Mouse (Mus musculus): Measurements from ENCODE around the gene Dapk3. TPM values are rescaled to one million over a fixed set of nuclear protein-coding genes. Genes with fewer than 3 reads are reported as not detected.

The Dapk3 gene
- total RNA-seq, 2 experiments from 2014 or later, result 5.0 to 6.4 TPM

- peak; percentile 77 for ATAC-seq (replicated peaks; ENCODE audit: low FRiP score, poor library complexity, severe bottlenecking)
Observed at GRCm38 (mm10) chr10:81232580-81233225, 49.9 kb downstream of the Dapk3 start, which contains the start of gene Zfr2. Gene Zfr2 (plus strand): TSS chr10:81233155.

DNA sequence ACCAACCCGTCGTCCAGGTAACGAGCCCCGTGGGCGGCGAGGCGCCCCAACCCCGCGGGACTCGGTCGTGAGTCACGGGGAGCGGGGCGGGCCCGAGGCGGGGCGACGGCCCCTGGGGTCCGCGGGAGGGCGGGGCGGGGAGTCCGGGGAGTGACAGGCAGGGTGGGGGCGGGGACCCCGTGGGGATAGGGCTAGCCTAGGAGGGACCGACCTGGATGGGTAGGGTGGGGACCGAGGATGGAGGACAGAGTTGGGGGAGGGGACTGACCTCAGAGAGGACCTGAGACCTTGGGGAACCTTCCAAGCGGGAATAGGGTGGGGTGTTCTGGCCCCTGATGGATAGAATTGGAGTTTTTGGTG, 50.4 kb downstream of the Dapk3 start:
- no peak for ATAC-seq (replicated peaks; ENCODE audit: low FRiP score, poor library complexity, severe bottlenecking)

DNA sequence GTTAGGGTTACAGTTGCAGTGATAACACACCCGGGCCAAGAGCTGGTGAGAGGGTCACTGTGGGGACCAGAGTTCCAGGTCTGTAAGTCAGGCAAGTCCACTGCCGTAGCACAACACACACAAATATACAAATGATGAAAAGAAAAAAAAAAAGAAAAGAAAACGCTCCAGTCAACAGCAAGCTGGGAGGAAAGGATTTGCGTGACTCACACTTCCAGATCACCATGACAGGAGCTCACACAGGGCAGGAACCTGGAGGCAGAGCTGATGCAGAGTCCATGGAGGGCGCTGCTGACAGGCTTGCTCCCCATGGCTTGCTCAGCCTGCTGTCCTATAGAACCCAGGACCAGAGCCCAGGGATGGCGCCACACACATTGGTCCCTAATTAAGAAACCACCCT, 51.4 kb downstream of the Dapk3 start:
- ATAC-seq (replicated peaks; ENCODE audit: low FRiP score, poor library complexity, severe bottlenecking), result no peak

- ATAC-seq (replicated peaks; ENCODE audit: low FRiP score, poor library complexity, severe bottlenecking), result no peak
Observed at GRCm38 (mm10) chr10:81236471-81237268, 53.9 kb downstream of the Dapk3 start.

DNA sequence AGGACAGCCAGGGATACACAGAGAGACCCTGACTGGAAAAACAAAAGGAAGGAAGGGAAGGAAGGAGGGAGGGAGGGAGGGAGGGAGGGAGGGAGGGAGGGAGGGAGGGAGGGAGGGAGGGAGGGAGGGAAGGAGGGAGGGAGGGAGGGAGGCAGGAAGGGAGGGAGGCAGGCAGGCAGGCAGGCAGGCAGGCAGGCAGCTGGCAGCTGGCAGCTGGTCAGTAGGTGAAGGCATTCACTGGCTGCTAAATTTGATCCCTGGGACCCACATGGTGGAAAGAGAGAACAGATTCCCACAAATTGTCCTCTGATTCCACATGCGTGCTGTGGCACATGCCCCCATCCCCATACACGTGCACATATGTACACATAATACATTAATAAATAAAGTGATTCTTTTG, 55.8 kb downstream of the Dapk3 start:
- ATAC-seq (replicated peaks; ENCODE audit: low FRiP score, poor library complexity, severe bottlenecking), result no peak

DNA sequence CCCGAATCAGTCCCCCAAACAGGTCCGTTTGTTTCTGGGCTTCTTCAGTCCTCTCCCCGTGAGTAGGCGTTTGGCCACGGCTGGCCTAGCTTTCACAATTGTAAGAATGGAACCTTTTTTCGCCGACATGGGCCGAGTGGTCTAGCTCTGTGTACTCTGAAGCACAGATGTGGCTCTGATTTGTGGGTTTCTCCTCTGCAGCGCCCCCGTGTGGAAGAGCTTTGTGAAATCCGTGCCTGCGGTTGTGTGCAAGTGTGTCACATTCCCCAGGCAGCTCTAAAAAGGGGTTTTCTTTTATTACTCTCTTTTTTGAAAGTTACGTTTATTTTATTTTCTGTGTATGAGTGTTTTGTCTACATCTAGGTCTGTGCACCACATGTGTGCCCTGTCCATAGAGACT, 58.1 kb downstream of the Dapk3 start:
- ATAC-seq (replicated peaks; ENCODE audit: low FRiP score, poor library complexity, severe bottlenecking), result no peak

GRCm38 (mm10) chr10:81242021-81242420, 59.2 kb downstream of the Dapk3 start:
- ATAC-seq (replicated peaks; ENCODE audit: low FRiP score, poor library complexity, severe bottlenecking), result no peak

Other genes with a start within 250 kb of the Dapk3 start
- gene Gng7, start 168.1 kb upstream of the Dapk3 start, total RNA-seq (2015; ENCODE audit: low replicate concordance), result not detected in 2 replicates
- gene Gng7, start 168.1 kb upstream of the Dapk3 start, total RNA-seq (2017; ENCODE audit: low replicate concordance), result 0.38 and 0.90 TPM in 2 replicates
- gene Diras1, start 157.3 kb upstream of the Dapk3 start, total RNA-seq (2015; ENCODE audit: low replicate concordance), result not detected in 2 replicates
- not detected in 2 replicates for gene Diras1, start 157.3 kb upstream of the Dapk3 start, total RNA-seq (2017; ENCODE audit: low replicate concordance)
- gene Slc39a3, start 145.6 kb upstream of the Dapk3 start, total RNA-seq (2015; ENCODE audit: low replicate concordance), result 4.3 and 7.1 TPM in 2 replicates
- gene Slc39a3, start 145.6 kb upstream of the Dapk3 start, total RNA-seq (2017; ENCODE audit: low replicate concordance), result 1.2 and 4.2 TPM in 2 replicates
- gene Sgta, start 122.8 kb upstream of the Dapk3 start, total RNA-seq (2015; ENCODE audit: low replicate concordance), result 13.0 and 22.2 TPM in 2 replicates
- gene Sgta, start 122.8 kb upstream of the Dapk3 start, total RNA-seq (2017; ENCODE audit: low replicate concordance), result 13.8 and 16.6 TPM in 2 replicates
- gene Thop1, start 113.0 kb upstream of the Dapk3 start, total RNA-seq (2015; ENCODE audit: low replicate concordance), result 2.9 and 4.3 TPM in 2 replicates
- gene Thop1, start 113.0 kb upstream of the Dapk3 start, total RNA-seq (2017; ENCODE audit: low replicate concordance), result 3.2 and 22.8 TPM in 2 replicates
- gene Creb3l3, start 84.1 kb upstream of the Dapk3 start, total RNA-seq (2015; ENCODE audit: low replicate concordance), result not detected in 2 replicates
- not detected in 2 replicates for gene Creb3l3, start 84.1 kb upstream of the Dapk3 start, total RNA-seq (2017; ENCODE audit: low replicate concordance)
- gene Map2k2, start 77.1 kb upstream of the Dapk3 start, total RNA-seq (2015; ENCODE audit: low replicate concordance), result 36.4 and 39.4 TPM in 2 replicates
- gene Map2k2, start 77.1 kb upstream of the Dapk3 start, total RNA-seq (2017; ENCODE audit: low replicate concordance), result 54.0 and 71.5 TPM in 2 replicates
- 31.7 and 33.1 TPM in 2 replicates for gene Zbtb7a, start 47.8 kb upstream of the Dapk3 start, total RNA-seq (2015; ENCODE audit: low replicate concordance)
- gene Zbtb7a, start 47.8 kb upstream of the Dapk3 start, total RNA-seq (2017; ENCODE audit: low replicate concordance), result 23.1 and 33.2 TPM in 2 replicates
- 24.1 and 27.2 TPM in 2 replicates for gene Pias4, start 15.1 kb upstream of the Dapk3 start, total RNA-seq (2015; ENCODE audit: low replicate concordance)
- gene Pias4, start 15.1 kb upstream of the Dapk3 start, total RNA-seq (2017; ENCODE audit: low replicate concordance), result 15.3 and 46.0 TPM in 2 replicates
- gene Eef2, start 6.4 kb upstream of the Dapk3 start, total RNA-seq (2015; ENCODE audit: low replicate concordance), result 267 and 296 TPM in 2 replicates
- 399 and 622 TPM in 2 replicates for gene Eef2, start 6.4 kb upstream of the Dapk3 start, total RNA-seq (2017; ENCODE audit: low replicate concordance)
- not detected in 2 replicates for gene 4930442H23Rik, start 844 bp downstream of the Dapk3 start, total RNA-seq (2015; ENCODE audit: low replicate concordance)
- gene 4930442H23Rik, start 844 bp downstream of the Dapk3 start, total RNA-seq (2017; ENCODE audit: low replicate concordance), result not detected in 2 replicates
- gene Nmrk2, start 19.0 kb downstream of the Dapk3 start, total RNA-seq (2015; ENCODE audit: low replicate concordance), result not detected in 2 replicates
- not detected in 2 replicates for gene Nmrk2, start 19.0 kb downstream of the Dapk3 start, total RNA-seq (2017; ENCODE audit: low replicate concordance)
- not detected in 2 replicates for gene Atcay, start 47.8 kb downstream of the Dapk3 start, total RNA-seq (2015; ENCODE audit: low replicate concordance)
- gene Atcay, start 47.8 kb downstream of the Dapk3 start, total RNA-seq (2017; ENCODE audit: low replicate concordance), result 8.3 TPM in 1 of 2 replicates, not detected in the other
- not detected in 2 replicates for gene Zfr2, start 50.1 kb downstream of the Dapk3 start, total RNA-seq (2015; ENCODE audit: low replicate concordance)
- not detected in 2 replicates for gene Zfr2, start 50.1 kb downstream of the Dapk3 start, total RNA-seq (2017; ENCODE audit: low replicate concordance)
- 1.7 and 2.2 TPM in 2 replicates for gene Matk, start 69.9 kb downstream of the Dapk3 start, total RNA-seq (2015; ENCODE audit: low replicate concordance)
- gene Matk, start 69.9 kb downstream of the Dapk3 start, total RNA-seq (2017; ENCODE audit: low replicate concordance), result 1.5 and 1.7 TPM in 2 replicates
- gene Mrpl54, start 83.9 kb downstream of the Dapk3 start, total RNA-seq (2015; ENCODE audit: low replicate concordance), result 35.2 and 37.5 TPM in 2 replicates
- 20.0 and 23.0 TPM in 2 replicates for gene Mrpl54, start 83.9 kb downstream of the Dapk3 start, total RNA-seq (2017; ENCODE audit: low replicate concordance)
- gene Apba3, start 84.0 kb downstream of the Dapk3 start, total RNA-seq (2015; ENCODE audit: low replicate concordance), result not detected in 2 replicates
- gene Apba3, start 84.0 kb downstream of the Dapk3 start, total RNA-seq (2017; ENCODE audit: low replicate concordance), result 14.0 TPM in 1 of 2 replicates, not detected in the other
- gene Tjp3, start 108.6 kb downstream of the Dapk3 start, total RNA-seq (2015; ENCODE audit: low replicate concordance), result 3.2 TPM in 1 of 2 replicates, not detected in the other
- gene Tjp3, start 108.6 kb downstream of the Dapk3 start, total RNA-seq (2017; ENCODE audit: low replicate concordance), result 0.23 TPM in 1 of 2 replicates, not detected in the other
- gene Pip5k1c, start 110.0 kb downstream of the Dapk3 start, total RNA-seq (2015; ENCODE audit: low replicate concordance), result 13.0 and 15.1 TPM in 2 replicates
- 9.9 and 14.7 TPM in 2 replicates for gene Pip5k1c, start 110.0 kb downstream of the Dapk3 start, total RNA-seq (2017; ENCODE audit: low replicate concordance)
- gene Cactin, start 138.1 kb downstream of the Dapk3 start, total RNA-seq (2015; ENCODE audit: low replicate concordance), result 8.3 and 10.5 TPM in 2 replicates
- gene Cactin, start 138.1 kb downstream of the Dapk3 start, total RNA-seq (2017; ENCODE audit: low replicate concordance), result 24.7 and 47.1 TPM in 2 replicates
- not detected in 2 replicates for gene Tbxa2r, start 145.7 kb downstream of the Dapk3 start, total RNA-seq (2015; ENCODE audit: low replicate concordance)
- gene Tbxa2r, start 145.7 kb downstream of the Dapk3 start, total RNA-seq (2017; ENCODE audit: low replicate concordance), result 0.90 TPM in 1 of 2 replicates, not detected in the other
- not detected in 2 replicates for gene Gipc3, start 160.3 kb downstream of the Dapk3 start, total RNA-seq (2015; ENCODE audit: low replicate concordance)
- not detected in 2 replicates for gene Gipc3, start 160.3 kb downstream of the Dapk3 start, total RNA-seq (2017; ENCODE audit: low replicate concordance)
- 49.9 and 58.7 TPM in 2 replicates for gene Hmg20b, start 167.5 kb downstream of the Dapk3 start, total RNA-seq (2015; ENCODE audit: low replicate concordance)
- gene Hmg20b, start 167.5 kb downstream of the Dapk3 start, total RNA-seq (2017; ENCODE audit: low replicate concordance), result 18.1 and 24.4 TPM in 2 replicates
- gene Mfsd12, start 174.5 kb downstream of the Dapk3 start, total RNA-seq (2015; ENCODE audit: low replicate concordance), result 15.9 and 18.7 TPM in 2 replicates
- gene Mfsd12, start 174.5 kb downstream of the Dapk3 start, total RNA-seq (2017; ENCODE audit: low replicate concordance), result 29.7 and 33.0 TPM in 2 replicates
- 5.4 and 15.1 TPM in 2 replicates for gene 4930404N11Rik, start 182.8 kb downstream of the Dapk3 start, total RNA-seq (2015; ENCODE audit: low replicate concordance)
- gene 4930404N11Rik, start 182.8 kb downstream of the Dapk3 start, total RNA-seq (2017; ENCODE audit: low replicate concordance), result 12.3 and 14.8 TPM in 2 replicates
- gene Fzr1, start 195.5 kb downstream of the Dapk3 start, total RNA-seq (2015; ENCODE audit: low replicate concordance), result 235 and 246 TPM in 2 replicates
- 247 and 266 TPM in 2 replicates for gene Fzr1, start 195.5 kb downstream of the Dapk3 start, total RNA-seq (2017; ENCODE audit: low replicate concordance)
- 8.8 TPM in 1 of 2 replicates, not detected in the other for gene Dohh, start 201.4 kb downstream of the Dapk3 start, total RNA-seq (2015; ENCODE audit: low replicate concordance)
- 4.0 and 17.2 TPM in 2 replicates for gene Dohh, start 201.4 kb downstream of the Dapk3 start, total RNA-seq (2017; ENCODE audit: low replicate concordance)
- gene Gm48551, start 201.5 kb downstream of the Dapk3 start, total RNA-seq (2015; ENCODE audit: low replicate concordance), result 2.1 and 4.3 TPM in 2 replicates
- not detected in 2 replicates for gene Gm48551, start 201.5 kb downstream of the Dapk3 start, total RNA-seq (2017; ENCODE audit: low replicate concordance)
- not detected in 2 replicates for gene Gm48552, start 206.0 kb downstream of the Dapk3 start, total RNA-seq (2015; ENCODE audit: low replicate concordance)
- not detected in 2 replicates for gene Gm48552, start 206.0 kb downstream of the Dapk3 start, total RNA-seq (2017; ENCODE audit: low replicate concordance)
- gene Smim24, start 210.0 kb downstream of the Dapk3 start, total RNA-seq (2015; ENCODE audit: low replicate concordance), result 5.4 and 7.5 TPM in 2 replicates
- 4.2 TPM in 1 of 2 replicates, not detected in the other for gene Smim24, start 210.0 kb downstream of the Dapk3 start, total RNA-seq (2017; ENCODE audit: low replicate concordance)

Measured in erythroid progenitor cell, adult 5-6 weeks (primary cell).